Mouse (Mus musculus) heart, embryonic 13.5 days (tissue): ENCODE data around the gene Gm17359. TPM values are rescaled to one million over a fixed set of nuclear protein-coding genes. Genes with fewer than 3 reads are reported as not detected.

Source experiments
- ATAC-seq: fragments of 200-750 bp; cut with Nextera tagmentation; 2 replicates; pipeline ENCODE4 v1.8.0; 2017; ENCODE audit warnings: moderate TSS enrichment; ENCODE audit not compliant: insufficient number of reproducible peaks, low FRiP score, low TSS enrichment; ENCODE audit errors: extremely low read depth
- H3K27ac ChIP-seq: fragments of 300-500 bp; sonication (generic); replicated peaks from 2 replicates; pipeline ENCODE4 v1.5.1; 2015; ENCODE audit warnings: moderate library complexity, mild to moderate bottlenecking, inconsistent platforms
- H3K27me3 ChIP-seq: fragments of 300-500 bp; sonication (generic); replicated peaks from 2 replicates; pipeline ENCODE4 v1.6.1; 2015; ENCODE audit warnings: mild to moderate bottlenecking, inconsistent platforms
- H3K36me3 ChIP-seq: fragments of 300-500 bp; sonication (generic); 2 replicates; pipeline ENCODE4 v1.6.1; 2015; ENCODE audit warnings: mild to moderate bottlenecking, inconsistent platforms
- H3K4me1 ChIP-seq: fragments of 300-500 bp; sonication (generic); 2 replicates; pipeline ENCODE4 v1.6.1; 2015; ENCODE audit warnings: inconsistent platforms
- H3K4me2 ChIP-seq: fragments of 300-500 bp; sonication (generic); 2 replicates; pipeline ENCODE4 v1.6.1; 2015; ENCODE audit warnings: inconsistent platforms, mild to moderate bottlenecking, moderate library complexity
- H3K4me3 ChIP-seq: fragments of 300-500 bp; sonication (generic); 2 replicates; pipeline ENCODE4 v1.5.1; 2015; ENCODE audit warnings: moderate library complexity, mild to moderate bottlenecking, inconsistent platforms
- H3K9ac ChIP-seq: fragments of 300-500 bp; sonication (generic); 2 replicates; pipeline ENCODE4 v1.6.1; 2015; ENCODE audit warnings: inconsistent platforms, mild to moderate bottlenecking, moderate library complexity
- H3K9me3 ChIP-seq: fragments of 300-500 bp; sonication (generic); 2 replicates; pipeline ENCODE4 v1.6.1; 2016; ENCODE audit warnings: inconsistent platforms
- WGBS: fragments of 180-500 bp; shearing (Covaris S2); methylation state at CpG from one replicate; pipeline ENCODE4 v1.1.7; 2015; ENCODE audit warnings: mixed read lengths; 5-methylcytosine and 5-hydroxymethylcytosine counted together
- polyA plus RNA-seq: library from polyadenylated mRNA; unstranded; fragments of >200 nt; fragmentation: Nextera tagmentation; extraction: Ambion mirVana; gene quantifications from 2 replicates; pipeline ENCODE4 v1.2.1, GENCODE M21; 2015

Gm17359 gene
- polyA plus RNA-seq, 1 experiment from 2014 or later = not detected

- H3K27me3 ChIP-seq = no peaks in the 10 kb centered on the region
- H3K9me3 ChIP-seq = no peaks in the 10 kb centered on the region
- H3K4me3 ChIP-seq = no peak overlapping the region
- H3K36me3 ChIP-seq = no peaks in the 10 kb centered on the region
- WGBS = 19% methylated on average over 8 of the region's 8 CpGs
- H3K4me1 ChIP-seq = no peaks in the 10 kb centered on the region
- ATAC-seq = no peak
- H3K9ac ChIP-seq = no peak overlapping the region
- no peak overlapping the region for H3K27ac ChIP-seq
- H3K4me2 ChIP-seq = no peak overlapping the region
Observed at GRCm38 (mm10) chr3:79385434-79386029, 49.1 kb downstream of the Gm17359 start.

DNA sequence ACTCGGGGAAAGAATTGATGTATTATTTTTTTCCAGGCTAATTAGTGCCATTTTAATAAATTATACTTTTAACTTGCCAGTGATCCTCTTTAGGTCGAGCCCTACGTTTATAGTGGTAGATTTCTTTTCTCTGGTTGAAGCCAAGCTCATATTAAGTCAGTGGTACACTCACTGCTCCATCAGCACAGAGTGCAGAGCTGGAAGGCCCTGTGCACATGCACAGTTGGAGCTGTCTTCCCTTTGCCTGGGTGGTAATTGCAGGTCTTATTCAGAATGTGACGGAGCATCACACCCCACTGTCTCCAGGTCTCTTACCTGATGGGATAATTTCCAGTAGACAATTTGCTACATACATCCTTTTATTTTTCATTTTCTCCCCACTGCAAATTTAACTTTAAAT is 52.6 kb downstream of the Gm17359 start:
- Histone ChIP-seq H3K27ac (no peak overlapping the region), H3K27me3 (no peaks in the 10 kb centered on the region), H3K36me3 (no peaks in the 10 kb centered on the region), H3K4me3 (no peak overlapping the region), H3K9ac (no peak overlapping the region), H3K4me2 (no peak overlapping the region), H3K9me3 (peaks cover 6% of the 10 kb centered on the region), H3K4me1 (no peaks in the 10 kb centered on the region)
- 69% methylated on average over 4 of the region's 4 CpGs for WGBS
- ATAC-seq = no peak

- H3K4me3 ChIP-seq = no peak overlapping the region
- no peaks in the 10 kb centered on the region for H3K36me3 ChIP-seq
- H3K4me2 ChIP-seq = no peak overlapping the region
- WGBS = 70% methylated on average over 4 of the region's 4 CpGs
- no peaks in the 10 kb centered on the region for H3K27me3 ChIP-seq
- no peaks in the 10 kb centered on the region for H3K9me3 ChIP-seq
- no peaks in the 10 kb centered on the region for H3K4me1 ChIP-seq
- no peak for ATAC-seq
- no peak overlapping the region for H3K9ac ChIP-seq
- no peak overlapping the region for H3K27ac ChIP-seq
Observed at GRCm38 (mm10) chr3:79400552-79400951, 64.1 kb downstream of the Gm17359 start.

DNA sequence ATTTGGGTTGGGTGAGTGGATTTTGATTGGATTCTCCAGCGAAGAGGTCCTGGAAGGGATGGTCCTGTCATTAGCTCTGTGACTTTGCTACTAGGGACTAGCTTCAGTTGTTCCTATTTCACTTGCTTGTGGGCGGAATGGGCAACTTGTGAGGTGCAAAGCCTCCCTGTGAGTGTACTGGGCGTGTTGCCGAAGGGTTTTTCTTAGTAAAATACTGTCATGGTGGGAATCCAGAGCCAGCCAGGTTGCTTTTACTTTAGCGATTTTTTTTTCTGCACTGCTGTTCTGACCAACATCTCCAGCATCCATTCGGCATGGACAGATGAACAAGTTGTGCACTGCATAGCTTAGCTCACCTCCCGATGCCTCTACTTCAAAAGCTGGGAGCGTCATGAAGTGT is 65.6 kb downstream of the Gm17359 start:
- Histone ChIP-seq H3K4me3 (no peak overlapping the region), H3K36me3 (no peaks in the 10 kb centered on the region), H3K9me3 (no peaks in the 10 kb centered on the region), H3K27ac (no peak overlapping the region), H3K27me3 (no peaks in the 10 kb centered on the region), H3K4me1 (no peaks in the 10 kb centered on the region), H3K9ac (no peak overlapping the region), H3K4me2 (no peak overlapping the region)
- 79% methylated on average over 8 of the region's 8 CpGs for WGBS
- no peak for ATAC-seq

- 64% methylated on average over 4 of the region's 4 CpGs for WGBS
- 0 out of 2 replicates have a peak, but pooled peaks cover 3% of the 10 kb centered on the region for H3K4me1 ChIP-seq
- no peak overlapping the region for H3K4me3 ChIP-seq
- H3K27ac ChIP-seq = no peak overlapping the region
- H3K4me2 ChIP-seq = no peak overlapping the region
- H3K9me3 ChIP-seq = no peaks in the 10 kb centered on the region
- no peaks in the 10 kb centered on the region for H3K27me3 ChIP-seq
- no peak for ATAC-seq
- H3K9ac ChIP-seq = no peak overlapping the region
- H3K36me3 ChIP-seq = no peaks in the 10 kb centered on the region
Observed at GRCm38 (mm10) chr3:79408546-79408945, 72.1 kb downstream of the Gm17359 start.

DNA sequence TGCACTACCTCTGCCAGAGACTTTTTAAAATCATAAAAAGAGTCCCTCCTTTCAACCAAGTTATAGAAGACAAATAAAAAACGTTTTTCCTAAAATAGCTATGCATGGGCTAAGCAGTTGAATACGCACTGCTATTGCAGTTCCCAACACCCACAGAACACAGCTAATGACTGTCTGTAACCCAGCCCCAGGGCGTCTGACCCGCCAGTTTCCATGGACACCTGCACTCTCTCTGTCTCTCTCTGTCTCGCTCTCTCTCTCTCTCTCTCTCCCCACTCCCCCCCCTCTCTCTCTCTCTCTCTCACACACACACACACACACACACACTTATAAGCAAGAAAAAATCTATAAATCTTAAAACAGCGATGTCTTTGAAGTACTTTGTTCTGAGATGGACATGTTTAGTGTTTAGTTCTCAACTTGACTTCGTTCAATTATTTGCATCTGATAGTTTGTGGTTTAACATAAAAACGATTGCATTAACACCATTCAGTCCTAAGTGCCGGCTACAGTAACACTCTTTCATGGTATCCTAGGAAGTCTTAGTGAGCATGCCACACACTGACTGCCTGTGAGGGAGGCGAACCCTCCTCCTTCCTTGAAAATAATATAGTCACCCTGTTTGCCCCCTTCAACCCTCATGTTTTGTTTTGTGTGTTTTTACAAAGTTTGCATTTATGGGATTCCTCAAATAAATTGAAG is 73.6 kb downstream of the Gm17359 start:
- Histone ChIP-seq H3K4me2 (no peak overlapping the region), H3K36me3 (no peaks in the 10 kb centered on the region), H3K9me3 (no peaks in the 10 kb centered on the region), H3K4me1 (0 out of 2 replicates have a peak, but pooled peaks cover 3% of the 10 kb centered on the region), H3K4me3 (no peak overlapping the region), H3K27ac (no peak overlapping the region), H3K27me3 (no peaks in the 10 kb centered on the region), H3K9ac (no peak overlapping the region)
- 46% methylated on average over 9 of the region's 10 CpGs for WGBS
- no peak for ATAC-seq

DNA sequence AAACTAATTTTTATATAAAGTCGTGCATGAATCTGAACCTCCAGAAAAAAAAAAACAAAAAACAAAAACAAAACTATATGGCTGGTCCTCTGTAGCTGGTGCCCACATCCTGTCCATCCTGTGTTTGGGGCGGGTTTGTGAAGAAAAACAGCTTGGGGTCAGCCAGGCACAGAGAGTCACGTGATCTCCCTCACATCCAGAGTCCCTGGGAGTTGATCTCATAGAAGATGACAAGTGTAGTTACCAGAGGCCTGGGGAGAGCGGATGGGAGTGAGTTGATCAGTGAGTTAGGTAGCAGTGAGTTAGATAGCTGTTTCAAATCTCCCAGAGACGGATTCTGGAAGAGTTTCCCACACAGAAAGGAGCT is 74.2 kb downstream of the Gm17359 start:
- Histone ChIP-seq H3K9ac (no peak overlapping the region), H3K27ac (no peak overlapping the region), H3K4me1 (0 out of 2 replicates have a peak, but pooled peaks cover 3% of the 10 kb centered on the region), H3K4me2 (no peak overlapping the region), H3K27me3 (no peaks in the 10 kb centered on the region), H3K36me3 (no peaks in the 10 kb centered on the region), H3K4me3 (no peak overlapping the region), H3K9me3 (no peaks in the 10 kb centered on the region)
- no peak for ATAC-seq
- WGBS = 33% methylated on average over 5 of the region's 5 CpGs

DNA sequence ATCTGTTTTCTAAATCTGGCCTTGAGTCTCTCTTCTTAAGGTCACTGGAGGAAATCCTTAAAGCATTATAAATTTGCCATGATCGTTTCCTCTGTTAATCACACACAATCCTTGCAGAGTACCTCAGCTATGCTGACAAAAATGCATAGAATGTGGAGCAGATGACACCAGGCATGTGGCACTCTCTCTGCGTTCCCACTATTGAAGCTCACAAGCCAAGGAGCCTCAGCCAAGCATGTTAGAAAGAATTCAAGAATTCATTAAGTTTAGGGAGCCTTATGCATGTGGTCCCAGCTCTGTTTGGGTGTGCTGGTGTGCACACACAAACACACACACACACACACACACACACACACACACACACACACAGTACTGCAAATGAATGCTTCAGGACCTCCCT is 75.2 kb downstream of the Gm17359 start:
- Histone ChIP-seq H3K4me2 (no peak overlapping the region), H3K9ac (no peak overlapping the region), H3K27ac (no peak overlapping the region), H3K9me3 (no peaks in the 10 kb centered on the region), H3K4me3 (no peak overlapping the region), H3K4me1 (0 out of 2 replicates have a peak, but pooled peaks cover 3% of the 10 kb centered on the region), H3K36me3 (no peaks in the 10 kb centered on the region), H3K27me3 (no peaks in the 10 kb centered on the region)
- ATAC-seq = no peak
- 38% methylated on average over 2 of the region's 2 CpGs for WGBS

DNA sequence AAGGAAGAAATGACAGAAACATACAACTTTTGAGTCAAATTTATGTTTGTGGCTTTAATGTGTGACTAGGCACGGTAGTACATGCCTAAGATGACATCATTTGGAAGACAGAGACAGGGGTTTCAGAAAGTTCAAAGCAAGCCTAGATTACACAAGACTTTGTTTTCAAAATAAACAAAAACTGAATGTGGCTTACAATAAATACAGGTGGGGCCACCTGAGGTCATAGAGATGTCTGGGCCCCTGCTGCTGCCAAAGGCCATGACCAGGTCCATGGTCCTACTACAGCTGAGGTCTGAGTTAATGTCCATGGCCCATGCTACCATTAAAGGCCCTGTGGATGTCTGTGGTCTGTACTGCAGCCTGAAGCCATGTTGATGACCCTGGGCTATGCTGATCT is 77.0 kb downstream of the Gm17359 start:
- Histone ChIP-seq H3K36me3 (no peaks in the 10 kb centered on the region), H3K4me3 (no peak overlapping the region), H3K4me1 (0 out of 2 replicates have a peak, but pooled peaks cover 3% of the 10 kb centered on the region), H3K9ac (no peak overlapping the region), H3K9me3 (no peaks in the 10 kb centered on the region), H3K4me2 (no peak overlapping the region), H3K27ac (no peak overlapping the region), H3K27me3 (no peaks in the 10 kb centered on the region)
- WGBS = 71% methylated on average over 1 of the region's 1 CpGs
- ATAC-seq = no peak

DNA sequence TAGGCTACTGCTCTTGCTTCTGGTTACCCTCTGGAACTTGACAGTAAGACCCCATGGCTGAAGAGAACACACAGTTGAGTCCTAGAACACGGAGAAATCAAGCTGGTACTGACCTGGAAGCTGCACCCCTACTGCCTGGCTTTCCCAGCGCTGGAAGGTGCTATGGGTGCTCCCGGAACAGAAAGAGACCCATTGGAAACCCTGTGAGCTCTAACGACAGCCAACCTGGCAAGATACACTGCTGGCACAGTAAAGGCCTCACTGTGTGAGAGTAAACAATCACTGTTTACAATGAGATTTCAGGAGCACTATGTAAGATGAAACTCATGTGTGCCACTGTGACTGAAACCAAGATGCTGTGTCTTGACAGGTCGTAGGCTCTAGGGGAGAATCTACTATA is 78.6 kb downstream of the Gm17359 start:
- Histone ChIP-seq H3K4me2 (no peak overlapping the region), H3K27ac (no peak overlapping the region), H3K27me3 (no peaks in the 10 kb centered on the region), H3K4me3 (no peak overlapping the region), H3K9ac (no peak overlapping the region), H3K9me3 (no peaks in the 10 kb centered on the region), H3K4me1 (0 out of 2 replicates have a peak, but pooled peaks cover 3% of the 10 kb centered on the region), H3K36me3 (no peaks in the 10 kb centered on the region)
- WGBS = 76% methylated on average over 5 of the region's 5 CpGs
- ATAC-seq = no peak

GRCm38 (mm10) chr3:79415929-79416328 is 79.5 kb downstream of the Gm17359 start:
- H3K9me3 ChIP-seq = no peaks in the 10 kb centered on the region
- H3K9ac ChIP-seq = no peak overlapping the region
- H3K27ac ChIP-seq = no peak overlapping the region
- ATAC-seq = no peak
- H3K4me3 ChIP-seq = no peak overlapping the region
- H3K4me2 ChIP-seq = no peak overlapping the region
- no peaks in the 10 kb centered on the region for H3K4me1 ChIP-seq
- H3K27me3 ChIP-seq = no peaks in the 10 kb centered on the region
- H3K36me3 ChIP-seq = no peaks in the 10 kb centered on the region
